In genomic region chr8:104093336-104093735, GRCm38 (mm10) we compare ENCODE assay signal across 26 mouse cellular contexts. TPM values are rescaled to one million over a fixed set of nuclear protein-coding genes. Genes with fewer than 3 reads are reported as not detected.
A peak's percentile ranks its signal among the peaks of the same experiment; 100 is the strongest.
DNase-seq lines count a peak whose midpoint lies in the region; ATAC-seq and TF ChIP-seq lines count a peak whose summit lies in the region.
"Had no signal": no experiment of that assay in that cellular context is flagged by ENCODE, and none has a peak within 500 bp of the region (broad histone marks: within the 10 kb centered on the region; RNA-seq: fewer than 3 reads in every experiment).

No protein-coding gene starts in this region.

- no peaks in the 10 kb centered on the region for H3K27me3 ChIP-seq in midbrain, embryonic 14.5 days (ENCODE audit: control insufficient read depth, insufficient read depth, low read length)
- no peaks in the 10 kb centered on the region for H3K27me3 ChIP-seq in midbrain, embryonic 11.5 days (ENCODE audit: control insufficient read depth, insufficient read depth, low read length)
- no peaks in the 10 kb centered on the region for H3K27me3 ChIP-seq in forebrain, postnatal 0 days (ENCODE audit: insufficient read depth, low read length)
- H3K27me3 ChIP-seq: embryonic facial prominence, embryonic 13.5 days; embryonic facial prominence, embryonic 15.5 days; forebrain, embryonic 12.5 days had no signal

- WGBS in midbrain, embryonic 14.5 days: 38% methylated on average over 7 of the region's 7 CpGs
- 44% methylated on average over 7 of the region's 7 CpGs for WGBS in midbrain, embryonic 11.5 days
- 32% methylated on average over 7 of the region's 7 CpGs for WGBS in forebrain, postnatal 0 days

- TF ChIP-seq CTCF in forebrain, postnatal 0 days (IDR thresholded peaks at IDR 0.05; ENCODE audit: low read depth): no peak

- in situ Hi-C loops in ES-E14 (cut with MboI; ENCODE audit: low sequenced_read_pairs in 2 of 2, unreplicated experiment in 2 of 2): no loop called here

- no peak for ATAC-seq in midbrain, embryonic 14.5 days (ENCODE audit: low FRiP score, low TSS enrichment)
- ATAC-seq in midbrain, embryonic 11.5 days (ENCODE audit: low FRiP score): no peak
- ATAC-seq in forebrain, postnatal 0 days: no peak
- ATAC-seq: activated CD4-positive, CD25-positive, alpha-beta regulatory T cell, adult 4 months; forebrain, embryonic 14.5 days; forebrain, embryonic 16.5 days had no signal

- H3K9me3 ChIP-seq in midbrain, embryonic 14.5 days (ENCODE audit: control insufficient read depth, low read length): no peaks in the 10 kb centered on the region
- H3K9me3 ChIP-seq in midbrain, embryonic 11.5 days (ENCODE audit: control insufficient read depth, low read length): no peaks in the 10 kb centered on the region
- no peaks in the 10 kb centered on the region for H3K9me3 ChIP-seq in ES-E14 (ENCODE audit: control insufficient read depth, insufficient read depth, low read depth, low read length)
- H3K9me3 ChIP-seq in forebrain, postnatal 0 days (ENCODE audit: low read length): no peaks in the 10 kb centered on the region
- H3K9me3 ChIP-seq: embryonic facial prominence, embryonic 13.5 days; embryonic facial prominence, embryonic 15.5 days; forebrain, embryonic 10.5 days; forebrain, embryonic 12.5 days had no signal

- H3K4me1 ChIP-seq in midbrain, embryonic 14.5 days (ENCODE audit: control insufficient read depth, insufficient read depth, low read length): no peaks in the 10 kb centered on the region
- no peaks in the 10 kb centered on the region for H3K4me1 ChIP-seq in midbrain, embryonic 11.5 days (ENCODE audit: control insufficient read depth, insufficient read depth, low read length)
- peaks cover 0 to 4% of the 10 kb centered on the region in 2 experiments; a peak in 1 of 4 replicates for H3K4me1 ChIP-seq in ES-E14 (ENCODE audit: control insufficient read depth in 2 of 2, insufficient read depth in 2 of 2, low read length in 2 of 2, poor library complexity in 1 of 2)
- no peaks in the 10 kb centered on the region for H3K4me1 ChIP-seq in forebrain, postnatal 0 days (ENCODE audit: insufficient read depth)
- H3K4me1 ChIP-seq: embryonic facial prominence, embryonic 13.5 days; embryonic facial prominence, embryonic 15.5 days had no signal

- H3K36me3 ChIP-seq in midbrain, embryonic 14.5 days (ENCODE audit: control insufficient read depth, insufficient read depth, low read length): no peaks in the 10 kb centered on the region
- H3K36me3 ChIP-seq in midbrain, embryonic 11.5 days (ENCODE audit: control insufficient read depth, insufficient read depth, low read length): no peaks in the 10 kb centered on the region
- H3K36me3 ChIP-seq in ES-E14 (ENCODE audit: control insufficient read depth, insufficient read depth, low read length, poor library complexity, severe bottlenecking): no peaks in the 10 kb centered on the region
- no peaks in the 10 kb centered on the region for H3K36me3 ChIP-seq in forebrain, postnatal 0 days (ENCODE audit: insufficient read depth)
- H3K36me3 ChIP-seq: embryonic facial prominence, embryonic 13.5 days; embryonic facial prominence, embryonic 15.5 days; forebrain, embryonic 10.5 days; forebrain, embryonic 12.5 days had no signal

- H3K4me2 ChIP-seq in midbrain, embryonic 14.5 days (ENCODE audit: low read length): no peak overlapping the region
- no peak overlapping the region for H3K4me2 ChIP-seq in midbrain, embryonic 11.5 days
- H3K4me2 ChIP-seq in forebrain, postnatal 0 days (ENCODE audit: low read depth): no peak overlapping the region
- H3K4me2 ChIP-seq: embryonic facial prominence, embryonic 13.5 days; embryonic facial prominence, embryonic 15.5 days; forebrain, embryonic 12.5 days had no signal

- H3K9ac ChIP-seq in midbrain, embryonic 14.5 days (replicated peaks; ENCODE audit: low read length): no peak overlapping the region
- no peak overlapping the region for H3K9ac ChIP-seq in midbrain, embryonic 11.5 days (ENCODE audit: low read length)
- H3K9ac ChIP-seq in ES-E14 (ENCODE audit: insufficient read depth, low read depth, low read length, poor library complexity, severe bottlenecking): no peak overlapping the region
- no peak overlapping the region for H3K9ac ChIP-seq in forebrain, postnatal 0 days
- H3K9ac ChIP-seq: embryonic facial prominence, embryonic 13.5 days; embryonic facial prominence, embryonic 15.5 days; forebrain, embryonic 12.5 days had no signal

- H3K27ac ChIP-seq in midbrain, embryonic 14.5 days (replicated peaks; ENCODE audit: low read depth, low read length): no peak overlapping the region
- H3K27ac ChIP-seq in midbrain, embryonic 11.5 days (ENCODE audit: low read depth, low read length): no peak overlapping the region
- no peak overlapping the region for H3K27ac ChIP-seq in ES-E14 (ENCODE audit: insufficient read depth, low read depth, low read length, poor library complexity, severe bottlenecking)
- H3K27ac ChIP-seq in forebrain, postnatal 0 days (ENCODE audit: low read depth, low read length): no peak overlapping the region
- H3K27ac ChIP-seq: embryonic facial prominence, embryonic 13.5 days; embryonic facial prominence, embryonic 15.5 days; forebrain, embryonic 10.5 days; forebrain, embryonic 12.5 days had no signal

- no peak overlapping the region for H3K4me3 ChIP-seq in midbrain, embryonic 14.5 days (replicated peaks; ENCODE audit: low read depth, low read length)
- H3K4me3 ChIP-seq in midbrain, embryonic 11.5 days (ENCODE audit: low read depth, low read length): no peak overlapping the region
- H3K4me3 ChIP-seq in ES-E14 (ENCODE audit: insufficient read depth in 1 of 2, low read depth in 1 of 2, low read length in 2 of 2, poor library complexity in 1 of 2, severe bottlenecking in 1 of 2): no peak overlapping the region
- no peak overlapping the region for H3K4me3 ChIP-seq in forebrain, postnatal 0 days (ENCODE audit: low read depth, low read length)
- H3K4me3 ChIP-seq: embryonic facial prominence, embryonic 13.5 days; embryonic facial prominence, embryonic 15.5 days; erythroblast, embryonic 14.5 days; forebrain, embryonic 10.5 days; forebrain, embryonic 12.5 days had no signal

- peak; percentile 50 for DNase-seq in midbrain, embryonic 14.5 days
- no peak for DNase-seq in midbrain, embryonic 11.5 days (ENCODE audit: low spot score, missing footprints)
- DNase-seq in ES-E14 (ENCODE audit: low read depth, low spot score): peak; percentile 48
- peak; percentile 34 for DNase-seq in WW6 (ENCODE audit: low read depth, low spot score)
- no peak for DNase-seq in kidney, adult 8-10 months
- DNase-seq in forebrain, postnatal 0 days: no peak
- no peak for DNase-seq in cerebellum, adult 18-20 months
- DNase-seq: adrenal gland, adult 8-10 months; adrenal gland, postnatal 14 days; adrenal gland, postnatal 36 days; cerebellum, adult 11-12 months; cerebellum, adult 8-10 months; cerebellum, adult 9-11 months; cerebellum, postnatal 14 days; cerebellum, postnatal 36 days; embryo, embryonic 11 days had no signal

TF ChIP-seq in ES-E14, 5 proteins besides CTCF, POLR2A, EP300 and RAD21:
- no peak for TF ChIP-seq HCFC1 (IDR thresholded peaks at IDR 0.05; ENCODE audit: borderline replicate concordance, insufficient read depth, low read length)
- TF ChIP-seq ZNF384 (IDR thresholded peaks at IDR 0.05; ENCODE audit: low read depth, low read length): no peak
- TF ChIP-seq ZC3H11A (IDR thresholded peaks at IDR 0.05; ENCODE audit: borderline replicate concordance, low read depth, low read length): no peak
- TF ChIP-seq CHD2 (IDR thresholded peaks at IDR 0.05; ENCODE audit: low read depth, low read length): no peak
- no peak for TF ChIP-seq MAFK (IDR thresholded peaks at IDR 0.05; ENCODE audit: insufficient read depth, low read depth, low read length)

RNA-seq across cellular contexts. Expression of gene Cdh5, which starts 8.1 kb away (rescaled TPM):
- 5.3 and 12.7 TPM in 2 replicates for polyA plus RNA-seq in midbrain, embryonic 14.5 days (2014; fragmentation: Nextera tagmentation; extraction: Ambion mirVana)
- polyA plus RNA-seq in midbrain, embryonic 11.5 days (2014; fragmentation: Nextera tagmentation; extraction: Ambion mirVana): 18.0 and 19.0 TPM in 2 replicates
- 0.16 and 2.0 TPM in 2 replicates for total RNA-seq in ES-E14 (2012; rRNA removed)
- 10.9 and 18.1 TPM in 2 replicates for total RNA-seq in forebrain, postnatal 0 days (2014; rRNA removed)
- 8.1 and 8.4 TPM in 2 replicates for polyA plus RNA-seq in forebrain, postnatal 0 days (2015; fragmentation: Nextera tagmentation; extraction: Ambion mirVana)
- total RNA-seq: common myeloid progenitor, adult 5-6 weeks; MEL had no signal

Comparison
In these comparisons a context has a peak if more than half of its experiments do, and no peak if none do; other contexts are left out.
1. DNase-seq: peak in midbrain, embryonic 14.5 days (single experiment), ES-E14 (single experiment) and WW6 (single experiment); none in midbrain, embryonic 11.5 days (single experiment), kidney, adult 8-10 months (0 of 2), forebrain, postnatal 0 days (single experiment) and cerebellum, adult 18-20 months (0 of 2).